Mouse (Mus musculus) forebrain, embryonic 16.5 days (tissue): Measurements from ENCODE around the gene Cstl1. TPM values are rescaled to one million over a fixed set of nuclear protein-coding genes. Genes with fewer than 3 reads are reported as not detected.
A peak's percentile ranks its signal among the peaks of the same experiment; 100 is the strongest.

ENCODE experiments used
- ATAC-seq: fragments of 200-750 bp; cut with Nextera tagmentation; 2 replicates; pipeline ENCODE4 v1.8.0; 2017; ENCODE audit warnings: mild to moderate bottlenecking, moderate library complexity
- H3K27ac ChIP-seq: fragments of 300-500 bp; sonication (generic); 2 replicates; pipeline ENCODE4 v1.5.1; 2014; ENCODE audit warnings: low read length, control low read depth
- H3K27me3 ChIP-seq: fragments of 300-500 bp; sonication (generic); replicated peaks from 2 replicates; pipeline ENCODE4 v1.6.1; 2014; ENCODE audit warnings: low read length; ENCODE audit not compliant: control insufficient read depth, insufficient read depth
- H3K36me3 ChIP-seq: fragments of 300-500 bp; sonication (generic); 2 replicates; pipeline ENCODE4 v1.6.1; 2014; ENCODE audit not compliant: control insufficient read depth, insufficient read depth
- H3K4me1 ChIP-seq: fragments of 300-500 bp; sonication (generic); replicated peaks from 2 replicates; pipeline ENCODE4 v1.6.1; 2014; ENCODE audit warnings: low read length; ENCODE audit not compliant: control insufficient read depth, insufficient read depth
- H3K4me2 ChIP-seq: fragments of 300-500 bp; sonication (generic); 2 replicates; pipeline ENCODE4 v1.6.1; 2014; ENCODE audit warnings: mild to moderate bottlenecking, low read length, control low read depth
- H3K4me3 ChIP-seq: fragments of 300-500 bp; sonication (generic); replicated peaks from 2 replicates; pipeline ENCODE4 v1.5.1; 2014; ENCODE audit warnings: mild to moderate bottlenecking, low read length, control low read depth
- H3K9ac ChIP-seq: fragments of 300-500 bp; sonication (generic); replicated peaks from 2 replicates; pipeline ENCODE4 v1.6.1; 2014; ENCODE audit warnings: low read depth, low read length, control low read depth
- H3K9me3 ChIP-seq: fragments of 300-500 bp; sonication (generic); 2 replicates; pipeline ENCODE4 v1.6.1; 2016; ENCODE audit warnings: low read length; ENCODE audit not compliant: control insufficient read depth
- WGBS: fragments of 180-500 bp; shearing (Covaris S2); extraction: QIAGEN DNeasy Blood & Tissue Kit; methylation state at CpG from one replicate; pipeline ENCODE4 v1.1.7; 2014; 5-methylcytosine and 5-hydroxymethylcytosine counted together
- polyA plus RNA-seq: library from polyadenylated mRNA; unstranded; fragments of >200 nt; fragmentation: Nextera tagmentation; extraction: Ambion mirVana; gene quantifications from 2 replicates; pipeline ENCODE4 v1.2.1, GENCODE M21; 2015

The Cstl1 gene
- polyA plus RNA-seq: not detected in 2 replicates

GRCm38 (mm10) chr2:148750058-148750457, at the start of gene Cstl1:
TSS of gene Cstl1 (plus strand) at chr2:148750358.
- H3K36me3 ChIP-seq: no peaks in the 10 kb centered on the region
- no peak within 1 kb of the TSS for H3K9ac ChIP-seq
- H3K9me3 ChIP-seq: no peaks in the 10 kb centered on the region
- no peaks in the 10 kb centered on the region for H3K27me3 ChIP-seq
- no peak within 1 kb of the TSS for H3K4me3 ChIP-seq
- no peak for ATAC-seq
- H3K4me2 ChIP-seq: no peak within 1 kb of the TSS
- no peaks in the 10 kb centered on the region for H3K4me1 ChIP-seq
- WGBS: 76% methylated on average over 1 of the region's 1 CpGs
- no peak within 1 kb of the TSS for H3K27ac ChIP-seq

DNA sequence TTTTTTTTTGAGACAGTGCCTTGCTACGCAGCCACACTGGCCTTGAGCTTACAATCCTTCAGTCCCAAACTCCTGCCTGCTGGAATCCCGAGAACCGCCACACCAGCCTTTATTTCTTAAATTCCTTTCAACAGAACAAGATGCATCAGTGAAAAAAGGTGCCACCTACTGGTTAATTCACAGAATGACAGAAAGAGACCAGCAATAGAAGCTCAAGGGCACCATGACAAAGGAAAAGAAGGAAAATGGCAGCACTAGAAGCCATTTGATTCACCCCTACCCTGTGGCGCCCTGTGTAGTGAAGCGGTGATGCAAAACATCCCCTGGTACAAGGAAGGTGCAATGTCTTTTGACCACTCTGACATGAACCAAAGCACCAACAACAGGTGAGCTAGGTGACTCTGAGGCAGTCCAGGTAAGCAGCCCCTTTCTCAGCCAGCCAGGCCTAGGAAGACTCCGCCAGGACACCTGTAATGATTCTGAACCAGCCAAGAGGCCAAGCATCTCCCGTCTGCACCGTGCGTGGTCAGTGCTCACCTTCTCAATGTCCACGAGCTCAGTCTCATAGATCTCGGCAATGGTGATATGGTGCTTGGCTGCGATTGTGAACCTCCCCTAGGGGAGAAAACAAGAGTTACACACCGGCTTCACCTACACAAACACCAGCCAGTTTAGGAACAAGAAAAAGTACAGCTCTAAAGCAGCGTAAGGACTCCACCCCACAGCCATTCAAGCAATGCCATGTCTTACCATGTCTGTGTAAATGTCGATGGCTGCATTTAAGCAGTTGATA, 43.6 kb upstream of the Cstl1 start:
- Histone ChIP-seq H3K4me3 (no peak overlapping the region), H3K27me3 (no peaks in the 10 kb centered on the region), H3K27ac (no peak overlapping the region), H3K4me1 (no peaks in the 10 kb centered on the region), H3K4me2 (no peak overlapping the region), H3K9ac (no peak overlapping the region), H3K9me3 (no peaks in the 10 kb centered on the region), H3K36me3 (peaks cover 8% of the 10 kb centered on the region)
- 71% methylated on average over 15 of the region's 15 CpGs for WGBS
- peak; percentile 58 for ATAC-seq

DNA sequence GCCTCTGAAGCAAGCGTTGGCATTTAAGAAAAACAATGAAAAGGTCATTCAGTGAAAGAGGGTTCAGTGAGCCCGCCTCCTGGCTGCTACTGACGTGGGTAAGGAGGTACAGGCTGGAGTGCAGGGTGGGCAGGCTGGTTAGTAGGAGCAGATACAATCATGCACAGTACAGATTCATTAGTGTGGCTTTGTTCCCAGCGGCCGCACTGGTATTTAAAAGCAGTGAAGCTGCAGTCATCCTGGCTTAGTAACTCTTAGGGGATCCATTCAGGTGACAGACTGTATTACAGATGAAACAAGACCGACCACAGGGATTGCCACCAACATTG, 43.0 kb upstream of the Cstl1 start:
- 43% methylated on average over 6 of the region's 6 CpGs for WGBS
- Histone ChIP-seq H3K27ac (no peak overlapping the region), H3K9me3 (no peaks in the 10 kb centered on the region), H3K4me1 (no peaks in the 10 kb centered on the region), H3K4me2 (no peak overlapping the region), H3K27me3 (no peaks in the 10 kb centered on the region), H3K36me3 (peaks cover 8% of the 10 kb centered on the region), H3K4me3 (no peak overlapping the region), H3K9ac (no peak overlapping the region)
- ATAC-seq: 0 out of 2 replicates have a peak, but pooled peaks have one; percentile 23

DNA sequence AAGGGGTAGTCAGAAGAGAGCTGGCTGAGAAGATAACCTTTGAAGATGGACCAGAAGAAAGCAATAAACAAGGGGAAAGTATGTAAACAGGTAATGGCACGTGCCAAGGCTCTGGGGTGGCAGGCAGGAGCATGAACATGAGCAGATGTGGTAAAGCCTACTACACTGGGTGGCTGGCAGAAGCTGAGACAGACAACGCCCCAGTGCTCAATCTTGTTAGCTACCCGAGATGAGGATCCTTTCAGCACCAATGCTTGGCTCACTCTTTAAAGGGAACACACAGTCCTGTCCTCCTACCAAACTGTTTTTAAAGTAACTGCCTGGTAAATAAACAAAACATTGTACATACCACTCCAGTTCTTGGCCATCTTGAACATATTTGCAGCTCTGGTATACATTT, 37.8 kb upstream of the Cstl1 start:
- 93% methylated on average over 3 of the region's 3 CpGs for WGBS
- H3K27me3 ChIP-seq: no peaks in the 10 kb centered on the region
- no peak for ATAC-seq

GRCm38 (mm10) chr2:148717072-148717471, 33.1 kb upstream of the Cstl1 start:
- no peak overlapping the region for H3K4me3 ChIP-seq
- ATAC-seq: no peak
- 53% methylated on average over 2 of the region's 2 CpGs for WGBS

More for the DNA sequence above, 37.8 kb upstream of the Cstl1 start:
- Histone ChIP-seq H3K4me1 (no peaks in the 10 kb centered on the region), H3K36me3 (peaks cover 4% of the 10 kb centered on the region; the same call in 1 of the 2 replicates), H3K9me3 (no peaks in the 10 kb centered on the region), H3K9ac (no peak overlapping the region), H3K27ac (no peak overlapping the region), H3K4me2 (no peak overlapping the region), H3K4me3 (no peak overlapping the region)

DNA sequence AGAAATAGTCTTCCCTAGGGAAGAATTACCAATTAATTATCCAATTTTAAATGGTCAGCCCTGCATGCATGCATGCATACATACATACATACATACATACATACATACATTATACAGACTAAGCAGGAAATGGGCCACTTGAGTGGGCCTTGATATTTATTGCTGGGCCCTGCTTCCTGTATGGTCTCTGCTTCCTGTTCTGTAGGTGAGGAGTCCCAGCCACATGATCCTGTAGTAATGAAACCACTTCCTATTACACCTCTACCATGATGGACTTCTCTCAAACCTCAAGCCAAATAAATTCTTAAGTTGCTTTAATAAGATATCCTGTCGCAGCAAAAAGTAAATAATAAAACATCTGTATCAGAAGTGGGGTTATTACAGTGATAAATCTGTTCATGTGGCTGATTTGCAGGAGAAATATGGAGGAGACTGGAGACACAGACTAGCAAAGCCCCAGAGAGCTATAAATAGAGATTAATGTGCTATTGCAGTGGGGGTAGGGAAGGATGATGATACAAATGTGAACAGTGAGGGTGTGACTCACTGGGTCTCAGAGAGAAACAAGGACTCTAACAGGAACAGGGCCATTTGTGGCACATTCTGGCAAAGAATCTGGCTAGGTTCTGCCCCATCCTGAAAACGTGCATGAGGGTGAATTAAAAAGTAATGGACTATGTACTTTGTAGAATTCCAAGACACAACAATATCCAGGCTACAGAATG, 30.7 kb upstream of the Cstl1 start:
- H3K4me3 ChIP-seq: no peak overlapping the region
- no peaks in the 10 kb centered on the region for H3K4me1 ChIP-seq
- no peaks in the 10 kb centered on the region for H3K36me3 ChIP-seq
- H3K9ac ChIP-seq: no peak overlapping the region
- no peak overlapping the region for H3K4me2 ChIP-seq
- no peak overlapping the region for H3K27ac ChIP-seq
- no peaks in the 10 kb centered on the region for H3K9me3 ChIP-seq
- 92% methylated on average over 2 of the region's 2 CpGs for whole genome bisulfite sequencing
- H3K27me3 ChIP-seq: no peaks in the 10 kb centered on the region
- ATAC-seq: no peak

More at GRCm38 (mm10) chr2:148717072-148717471, 33.1 kb upstream of the Cstl1 start:
- no peaks in the 10 kb centered on the region for H3K9me3 ChIP-seq
- H3K36me3 ChIP-seq: no peaks in the 10 kb centered on the region
- no peak overlapping the region for H3K9ac ChIP-seq
- H3K4me1 ChIP-seq: no peaks in the 10 kb centered on the region
- H3K27ac ChIP-seq: no peak overlapping the region
- H3K4me2 ChIP-seq: no peak overlapping the region
- no peaks in the 10 kb centered on the region for H3K27me3 ChIP-seq

- H3K27me3 ChIP-seq: no peaks in the 10 kb centered on the region
- H3K4me3 ChIP-seq: peak overlapping the region; percentile 88
- H3K9me3 ChIP-seq: no peaks in the 10 kb centered on the region
- no peaks in the 10 kb centered on the region for H3K36me3 ChIP-seq
- WGBS: under 1% methylated on average over 35 of the region's 35 CpGs
- peak overlapping the region; percentile 81 for H3K4me2 ChIP-seq
- peak overlapping the region; percentile 97 for H3K9ac ChIP-seq
- H3K4me1 ChIP-seq: peaks cover 13% of the 10 kb centered on the region
- peak; percentile 68 for ATAC-seq
- peak overlapping the region; percentile 66 for H3K27ac ChIP-seq
Measured at GRCm38 (mm10) chr2:148731614-148732326, 18.4 kb upstream of the Cstl1 start.

GRCm38 (mm10) chr2:148732327-148733000, 17.7 kb upstream of the Cstl1 start, which contains the start of gene Napb:
TSS of gene Napb (minus strand) at chr2:148732467.
- Histone ChIP-seq H3K4me2 (peak within 1 kb of the TSS; percentile 81), H3K36me3 (no peaks in the 10 kb centered on the region), H3K9ac (peak within 1 kb of the TSS; percentile 97), H3K27ac (peak within 1 kb of the TSS; percentile 66), H3K4me3 (peak within 1 kb of the TSS; percentile 88), H3K9me3 (no peaks in the 10 kb centered on the region), H3K27me3 (no peaks in the 10 kb centered on the region), H3K4me1 (peaks cover 13% of the 10 kb centered on the region)
- peak; percentile 100 for ATAC-seq
- WGBS: 4% methylated on average over 18 of the region's 18 CpGs
